Mouse (Mus musculus) testis, postnatal 14 days (tissue): ENCODE measurements around the gene Ncln.
"Not testable (repeated sequence)": the region's sequence is repeated elsewhere in the genome, so short reads cannot be mapped to it uniquely, and the experiment has no call there.

Source experiments
- DNase-seq: peaks from one replicate; pipeline ENCODE4 v3.0.0; 2021; ENCODE audit warnings: low spot score

Ncln gene

DNA sequence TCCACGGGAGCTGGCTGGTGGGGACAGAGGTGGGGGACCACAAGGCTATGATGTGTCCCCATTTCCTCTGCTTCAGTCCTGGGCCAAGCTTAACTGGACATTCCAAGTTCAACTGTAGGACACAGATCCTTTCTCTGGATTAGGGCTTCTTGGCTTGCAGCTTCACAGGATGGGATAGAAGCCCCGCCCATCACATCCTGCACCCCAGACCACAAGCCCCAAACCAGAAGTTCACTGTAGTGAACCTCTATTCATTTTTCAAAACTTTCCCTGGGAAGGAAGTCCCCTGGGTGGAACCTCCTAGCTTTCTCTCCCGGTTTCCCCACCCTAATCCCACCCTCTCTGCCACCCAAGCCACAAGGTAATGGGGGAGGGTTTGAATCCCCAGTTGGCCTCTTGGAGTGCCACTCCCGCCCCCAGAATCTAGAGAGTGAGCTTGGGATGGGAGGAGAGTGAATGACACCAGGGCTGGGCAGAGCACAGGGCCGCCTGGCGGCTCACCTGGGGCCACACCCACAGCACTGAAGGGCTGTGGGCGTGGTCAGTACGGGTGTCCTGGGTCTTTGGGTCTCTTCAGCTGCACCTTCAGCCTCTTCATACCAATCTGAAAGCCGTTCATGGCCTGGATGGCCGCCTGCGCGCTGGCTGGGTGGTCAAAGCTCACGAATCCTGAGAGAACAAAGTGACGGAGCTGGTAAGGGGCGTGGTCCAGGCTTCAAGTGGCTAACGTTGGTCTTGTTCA is 34.3 kb downstream of the Ncln start:
- peak; percentile 3 for DNase-seq

DNA sequence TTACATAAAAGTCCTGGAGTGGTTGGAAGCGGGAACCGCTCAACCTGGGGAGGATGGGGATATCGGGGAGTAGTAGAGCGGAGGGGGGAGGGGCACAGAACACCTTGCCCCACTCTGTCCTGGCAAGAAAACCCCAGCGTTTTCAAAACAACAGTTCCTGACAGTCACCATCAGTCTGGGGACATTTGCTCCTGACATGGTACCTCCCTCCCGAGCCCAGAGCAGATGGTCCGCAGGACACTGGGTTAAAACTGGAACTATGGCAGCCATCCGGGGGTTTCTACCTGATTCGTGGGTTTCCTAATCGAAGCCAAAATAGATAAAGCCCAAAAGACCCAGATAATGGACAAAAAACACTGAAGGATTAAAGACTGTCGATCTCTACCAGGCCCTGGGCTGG is 35.2 kb downstream of the Ncln start:
- no peak for DNase-seq

DNA sequence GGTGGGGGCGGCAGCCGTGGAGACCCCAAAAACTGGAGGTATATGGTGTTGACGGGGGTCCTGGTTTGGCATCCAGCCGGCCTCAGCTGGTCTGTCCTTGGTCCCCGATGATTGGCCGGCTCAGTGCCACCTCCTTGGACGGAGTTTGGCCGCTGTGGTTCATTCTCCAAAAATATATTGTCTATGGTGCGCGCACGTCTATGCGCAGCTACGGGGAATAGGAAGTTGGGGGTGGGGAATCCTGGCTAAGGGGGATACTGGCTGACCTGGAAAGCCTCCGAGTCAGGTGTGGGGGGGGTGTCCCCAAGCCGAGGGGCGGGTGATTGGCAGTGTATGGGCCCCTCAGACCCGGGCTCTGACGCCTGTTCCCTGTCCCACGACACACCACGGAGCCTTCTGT is 35.7 kb downstream of the Ncln start:
- no peak for DNase-seq

DNA sequence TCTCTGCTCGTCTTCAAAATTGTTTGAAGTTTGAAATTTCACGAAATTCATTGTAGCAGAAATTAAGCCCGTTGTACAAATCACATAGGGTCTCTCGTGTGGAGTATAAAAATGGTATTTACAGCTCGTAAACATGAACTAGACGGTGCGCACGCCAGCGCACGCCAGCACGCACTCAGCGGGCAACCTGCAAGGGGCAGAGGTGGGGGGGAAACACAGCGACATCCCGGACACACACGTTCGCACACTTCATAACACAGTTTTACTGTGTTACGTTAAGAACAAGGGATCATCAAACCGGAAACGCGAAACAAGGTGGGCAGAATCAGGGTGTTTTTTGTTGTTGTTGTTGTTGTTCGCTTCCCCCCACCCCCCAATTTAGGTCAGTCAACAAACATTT is 36.8 kb downstream of the Ncln start:
- no peak for DNase-seq

DNA sequence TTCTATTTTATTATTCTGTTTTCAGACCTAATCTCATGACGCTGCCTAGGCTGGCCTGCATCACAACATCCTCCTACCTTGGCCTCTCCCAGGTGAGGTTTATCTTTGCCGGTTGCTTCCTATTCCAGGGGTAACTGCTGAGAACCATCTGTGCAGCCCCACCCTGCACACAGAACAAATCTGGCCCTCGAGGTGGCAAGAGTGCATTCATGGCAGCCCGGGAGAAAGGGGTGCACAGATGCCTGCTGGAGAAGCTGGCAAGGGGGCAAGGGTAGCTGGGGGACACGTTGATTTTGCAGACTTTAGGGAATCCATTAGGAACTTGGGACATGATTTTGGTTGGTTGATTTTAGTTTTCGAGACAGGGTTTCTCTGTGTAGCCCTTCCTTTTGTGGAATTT is 37.9 kb downstream of the Ncln start:
- peak; percentile 3 for DNase-seq

DNA sequence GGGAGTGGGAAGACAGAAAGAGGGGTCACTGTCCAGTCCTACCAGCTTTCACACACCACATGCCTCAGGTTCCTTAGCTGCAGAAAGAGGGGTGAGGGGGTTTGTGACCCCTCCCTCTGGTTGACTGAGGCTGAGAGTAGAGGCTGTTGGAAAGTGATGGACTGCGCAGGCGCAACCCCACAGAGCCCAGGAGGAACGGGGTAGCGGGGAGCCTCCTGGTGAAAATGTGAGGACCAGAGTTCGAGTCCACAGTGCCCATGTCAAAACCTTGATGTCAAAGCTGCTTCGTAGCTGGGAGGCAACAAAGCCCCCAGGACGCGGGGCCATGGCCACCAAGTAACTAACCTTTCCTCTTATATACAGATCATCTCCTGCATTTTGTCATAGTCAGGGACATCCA is 38.6 kb downstream of the Ncln start:
- peak; percentile 5 for DNase-seq

DNA sequence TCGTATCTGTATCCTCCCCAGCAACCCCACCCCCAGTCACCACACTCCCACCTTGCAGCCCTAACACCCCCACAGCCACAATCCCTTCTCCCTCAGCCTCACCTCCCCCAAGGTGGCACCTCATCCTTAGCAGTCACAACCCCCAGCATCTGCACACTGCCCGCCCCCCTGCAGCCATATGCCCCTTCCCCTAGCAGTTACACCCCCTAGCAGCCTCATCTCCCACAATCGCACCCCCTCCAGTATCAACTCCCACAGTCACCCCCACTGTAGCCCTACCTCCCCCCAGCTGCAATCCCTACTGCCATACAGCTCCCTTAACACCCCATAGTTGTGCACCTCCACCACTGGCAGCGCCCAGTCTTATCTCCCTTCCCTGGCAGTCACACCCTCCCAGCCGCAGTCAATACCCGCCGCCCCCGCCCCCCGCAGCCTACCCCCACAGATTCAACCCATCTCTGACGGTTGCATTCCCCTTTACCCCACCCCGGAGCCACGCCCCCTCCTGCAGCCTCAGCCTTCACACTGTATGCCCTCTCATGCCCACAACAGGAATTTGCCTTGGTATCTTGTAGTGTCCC is 39.1 kb downstream of the Ncln start:
- DNase-seq: peak; percentile 3

DNA sequence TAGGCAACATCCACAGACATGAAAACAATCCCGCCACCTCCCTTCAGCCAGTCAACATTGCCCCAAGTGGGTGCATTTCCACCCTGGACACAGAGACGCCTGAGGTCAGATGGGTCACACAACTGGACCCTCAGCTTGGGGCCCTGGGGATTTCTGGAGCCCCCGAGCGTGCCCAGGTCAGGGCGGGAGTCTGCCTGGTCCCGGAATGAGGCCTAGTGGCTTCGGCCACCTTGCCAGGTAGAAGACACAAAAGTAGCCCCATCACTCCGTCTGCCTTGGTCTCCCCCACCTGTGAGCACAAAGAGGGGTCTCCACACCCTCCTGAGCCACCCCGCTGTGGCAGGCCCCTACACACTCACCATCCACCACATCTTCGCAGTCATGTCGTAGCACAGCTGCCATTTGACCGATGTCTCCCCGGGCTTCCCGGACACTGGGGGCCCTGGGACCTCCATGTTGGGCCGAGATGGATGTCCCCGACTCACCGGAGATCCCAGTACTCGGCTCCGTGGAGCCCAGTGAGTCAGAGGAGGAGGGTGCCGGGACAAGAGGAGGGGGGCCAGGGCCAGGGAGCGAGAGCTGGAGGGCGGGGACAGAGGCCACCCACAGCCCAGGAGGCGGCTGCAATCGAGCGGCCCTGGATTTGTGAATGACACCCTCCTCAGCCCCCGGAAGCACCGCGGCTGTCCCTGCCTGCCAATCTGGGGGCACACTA is 40.9 kb downstream of the Ncln start, which contains the start of gene Nfic:
Nfic (minus strand) TSS at position 455 of the 715 bp plus-strand sequence.
- DNase-seq: peak; percentile 3

DNA sequence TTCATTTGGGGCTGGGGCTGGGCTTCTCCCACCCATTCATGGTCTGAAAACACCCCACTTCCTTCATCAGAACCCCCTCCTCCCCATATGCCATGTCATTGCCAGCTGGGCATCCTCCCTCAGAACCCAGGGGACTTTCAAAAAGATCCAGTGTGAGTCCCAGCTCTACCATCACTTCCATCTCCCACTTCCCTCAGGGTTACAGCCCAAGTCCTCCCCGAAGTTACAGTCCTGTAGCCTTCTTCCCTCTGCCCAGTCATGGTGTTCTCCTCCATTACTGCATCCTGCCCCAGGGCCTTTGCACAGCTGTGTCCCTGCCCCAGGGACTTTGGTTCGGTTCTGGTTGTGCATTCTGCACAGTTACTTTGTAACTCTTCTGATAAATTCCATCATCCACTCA is 42.1 kb downstream of the Ncln start:
- DNase-seq: no peak

DNA sequence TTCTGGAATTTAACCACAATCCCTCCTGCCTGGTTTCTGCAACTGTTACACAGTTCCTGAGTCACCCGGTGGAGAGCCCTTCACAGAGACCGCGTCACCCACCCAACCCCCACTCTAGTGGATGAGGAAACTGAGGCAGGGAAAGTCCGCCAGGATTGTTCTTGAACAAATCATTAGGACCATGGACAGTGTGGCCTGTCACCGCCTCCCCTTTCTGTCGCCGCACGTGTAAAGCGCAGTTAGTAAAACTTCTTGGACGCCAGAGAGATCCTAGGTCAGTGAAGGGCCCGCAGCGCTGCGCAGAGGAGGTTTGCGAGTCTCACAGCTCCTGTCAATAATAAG is 43.3 kb downstream of the Ncln start:
- no peak for DNase-seq

DNA sequence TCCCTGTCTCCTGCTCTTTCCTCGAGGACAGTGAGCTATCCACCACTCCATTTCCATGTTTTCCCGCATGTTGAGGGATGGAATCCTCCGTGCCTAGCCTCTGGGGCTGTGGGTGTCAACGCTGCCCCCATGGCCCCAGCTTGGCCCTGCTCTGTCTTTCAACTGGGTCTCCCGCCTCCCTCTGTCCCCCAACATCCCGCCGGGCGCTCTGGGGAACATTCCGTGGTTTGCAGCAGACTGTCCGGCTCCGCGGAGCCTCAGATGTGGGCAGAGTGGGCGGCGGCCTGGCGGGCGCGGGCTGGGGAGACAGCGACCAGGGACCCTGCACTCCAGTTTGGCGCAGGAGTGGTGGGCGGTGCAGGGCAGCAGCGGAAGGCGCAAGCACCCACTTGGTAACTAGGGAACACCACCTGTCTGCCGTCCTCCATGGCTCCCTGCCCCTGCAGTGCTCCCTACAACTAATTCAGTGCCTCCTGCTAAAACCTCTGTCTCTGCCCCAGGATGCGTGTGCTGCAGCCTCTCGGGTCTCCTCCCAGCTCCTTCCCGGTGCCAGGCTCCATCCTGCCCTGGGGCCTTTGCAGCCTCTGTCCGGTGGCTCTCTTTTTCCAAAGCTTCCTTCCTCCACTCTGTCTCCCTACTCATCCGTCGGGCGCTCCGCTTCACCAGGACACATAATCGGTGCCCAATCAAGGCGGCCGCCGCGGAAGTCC is 43.8 kb downstream of the Ncln start:
- no peak for DNase-seq

DNA sequence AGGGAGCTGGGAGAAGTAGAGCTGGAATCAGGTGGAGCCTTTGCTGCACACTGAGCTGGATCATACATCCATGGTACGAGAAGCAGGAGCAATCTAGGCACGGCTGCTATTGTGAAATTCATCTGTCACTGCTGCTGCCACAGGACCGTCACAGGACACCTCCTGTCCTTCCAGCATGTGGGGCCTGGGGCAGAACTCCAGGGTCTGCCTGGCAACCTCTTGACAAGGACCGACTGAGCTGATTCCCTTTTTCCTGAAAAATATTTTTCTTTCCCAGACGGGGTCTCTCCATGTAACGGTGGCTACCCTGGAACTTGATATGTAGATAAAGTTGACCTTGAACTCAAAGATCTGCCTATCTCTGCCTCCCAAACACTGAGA is 44.8 kb downstream of the Ncln start:
- DNase-seq: no peak

DNA sequence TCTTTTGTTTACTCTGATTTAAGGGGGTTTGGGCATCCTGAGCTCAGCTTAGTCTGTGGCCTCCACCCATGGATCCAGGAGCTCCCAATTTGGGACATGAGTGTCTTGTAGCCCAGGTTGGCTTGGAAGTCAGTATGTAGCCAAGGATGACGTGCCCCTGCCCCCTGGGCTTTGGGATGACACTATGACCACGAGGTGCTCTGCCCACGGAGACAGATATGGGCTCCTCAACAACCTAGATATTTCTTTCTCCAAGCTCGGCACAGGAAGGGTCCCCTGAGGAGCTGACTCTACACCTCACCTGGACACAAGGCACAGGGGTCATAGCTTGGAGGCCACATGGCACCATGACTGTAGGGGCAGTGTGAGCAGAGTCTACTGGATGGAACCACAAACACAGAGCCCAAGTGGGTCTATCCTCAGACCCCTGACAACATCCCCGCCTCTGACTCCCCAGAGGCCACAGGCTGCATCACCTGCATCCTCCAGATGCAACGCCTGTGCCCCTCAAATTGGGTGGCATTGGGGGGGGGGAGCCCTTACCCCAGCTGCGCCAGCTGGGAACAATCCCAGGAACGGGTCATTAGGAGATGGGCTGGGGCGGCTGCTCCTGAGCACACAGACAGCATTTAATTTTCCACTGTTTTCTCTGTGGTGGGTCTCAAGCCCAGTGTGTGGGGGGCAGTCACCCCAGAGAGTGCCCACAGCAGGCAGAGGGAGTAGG is 45.4 kb downstream of the Ncln start:
- DNase-seq: no peak

DNA sequence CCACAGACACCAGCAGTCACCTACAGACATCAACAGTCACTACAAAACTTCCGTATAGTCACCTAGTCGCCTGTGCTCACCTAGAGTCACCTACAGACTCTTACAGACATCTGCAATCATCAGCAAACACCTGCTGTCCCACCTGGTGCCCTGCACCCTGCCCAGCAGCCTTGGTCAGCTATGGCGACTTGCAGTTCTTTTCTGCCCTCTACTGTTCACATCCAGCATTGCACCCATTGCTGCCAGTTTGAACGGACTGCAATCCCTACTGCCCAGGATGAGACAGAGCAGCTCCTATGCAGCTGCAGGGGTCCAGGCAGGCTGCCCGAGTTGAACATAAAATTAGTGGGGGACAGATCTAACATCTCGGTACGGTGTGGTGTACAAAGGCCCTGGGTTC is 46.1 kb downstream of the Ncln start:
- DNase-seq: peak; percentile 77

DNA sequence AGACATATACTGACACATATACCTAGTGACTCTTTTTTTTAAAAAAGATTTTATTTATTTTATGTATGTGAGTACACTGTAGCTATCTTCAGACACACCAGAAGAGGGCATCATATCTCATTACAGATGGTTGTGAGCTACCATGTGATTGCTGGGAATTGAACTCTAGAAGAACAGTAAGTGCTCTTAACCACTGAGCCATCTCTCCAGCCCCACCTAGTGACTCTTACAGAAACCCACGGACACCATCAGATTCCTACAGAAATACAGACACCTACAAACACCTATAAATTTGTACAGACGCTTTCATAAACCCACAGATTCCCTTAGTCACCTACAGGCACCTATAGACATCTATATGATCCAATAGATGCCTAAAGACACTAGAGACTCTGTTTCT is 50.7 kb downstream of the Ncln start:
- DNase-seq: not testable (repeated sequence)

DNA sequence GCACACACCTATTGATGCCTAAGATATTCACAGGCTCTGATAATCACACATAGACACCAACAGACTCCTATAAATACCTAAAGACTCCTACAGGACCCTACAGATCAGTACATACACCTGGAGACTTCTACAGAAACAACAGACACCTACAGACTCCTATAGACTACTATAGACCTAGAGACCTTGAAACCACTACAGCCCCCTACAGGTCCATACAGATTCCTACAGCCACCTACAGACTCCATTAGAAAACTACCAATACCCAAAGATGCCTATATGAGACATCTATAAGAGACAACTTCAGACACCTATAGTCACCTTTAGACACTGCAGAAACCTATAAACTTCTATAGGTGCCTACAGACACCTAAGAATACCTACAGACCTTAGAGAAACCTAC is 55.2 kb downstream of the Ncln start:
- DNase-seq: no peak
